Mouse (Mus musculus): ENCODE data around the gene Otud7b. TPM values are rescaled to one million over a fixed set of nuclear protein-coding genes. Genes with fewer than 3 reads are reported as not detected.

Gene Otud7b
- polyA plus RNA-seq, 1 experiment: 5.7 TPM

- no peak for DNase-seq (ENCODE audit: low read depth, low spot score)
- WGBS: 50% methylated on average over 3 of the region's 3 CpGs
Measured at GRCm38 (mm10) chr3:96207819-96208218, 103.5 kb downstream of the Otud7b start.

- WGBS: 40% methylated on average over 15 of the region's 15 CpGs
- no peak for DNase-seq (ENCODE audit: low read depth, low spot score)
Measured at GRCm38 (mm10) chr3:96209242-96209641, 104.9 kb downstream of the Otud7b start.

Other genes starting within 250 kb of the Otud7b start
- gene Prpf3, start 248.6 kb upstream of the Otud7b start, polyA plus RNA-seq (2012; rRNA removed): 16.3 and 22.9 TPM in 2 replicates
- 98.0 and 112 TPM in 2 replicates for gene Mrps21, start 233.0 kb upstream of the Otud7b start, polyA plus RNA-seq (2012; rRNA removed)
- 1.0 and 1.1 TPM in 2 replicates for gene Ciart, start 222.3 kb upstream of the Otud7b start, polyA plus RNA-seq (2012; rRNA removed)
- gene BC028528, start 212.5 kb upstream of the Otud7b start, polyA plus RNA-seq (2012; rRNA removed): 5.6 and 6.5 TPM in 2 replicates
- 172 and 175 TPM in 2 replicates for gene Aph1a, start 210.6 kb upstream of the Otud7b start, polyA plus RNA-seq (2012; rRNA removed)
- 2.5 and 3.0 TPM in 2 replicates for gene Car14, start 199.8 kb upstream of the Otud7b start, polyA plus RNA-seq (2012; rRNA removed)
- 13.8 and 18.8 TPM in 2 replicates for gene Anp32e, start 175.3 kb upstream of the Otud7b start, polyA plus RNA-seq (2012; rRNA removed)
- gene Plekho1, start 108.5 kb upstream of the Otud7b start, polyA plus RNA-seq (2012; rRNA removed): 49.7 and 54.9 TPM in 2 replicates
- gene Vps45, start 46.1 kb upstream of the Otud7b start, polyA plus RNA-seq (2012; rRNA removed): 6.1 TPM in 2 replicates
- 60.8 and 66.6 TPM in 2 replicates for gene Mtmr11, start 57.5 kb downstream of the Otud7b start, polyA plus RNA-seq (2012; rRNA removed)
- 48.8 and 56.1 TPM in 2 replicates for gene Sf3b4, start 67.8 kb downstream of the Otud7b start, polyA plus RNA-seq (2012; rRNA removed)
- gene Sv2a, start 76.6 kb downstream of the Otud7b start, polyA plus RNA-seq (2012; rRNA removed): 2.0 TPM in 2 replicates
- gene Bola1, start 115.2 kb downstream of the Otud7b start, polyA plus RNA-seq (2012; rRNA removed): 45.2 and 47.6 TPM in 2 replicates
- gene Hist2h2ab, start 115.3 kb downstream of the Otud7b start, polyA plus RNA-seq (2012; rRNA removed): 1.5 and 4.1 TPM in 2 replicates
- gene Hist2h2ac, start 116.4 kb downstream of the Otud7b start, polyA plus RNA-seq (2012; rRNA removed): 14.8 and 16.9 TPM in 2 replicates
- gene Hist2h2be, start 116.6 kb downstream of the Otud7b start, polyA plus RNA-seq (2012; rRNA removed): 2.8 and 3.7 TPM in 2 replicates
- gene Hist2h3c2, start 134.6 kb downstream of the Otud7b start, polyA plus RNA-seq (2012; rRNA removed): 49.8 and 65.9 TPM in 2 replicates
- 68.4 and 101 TPM in 2 replicates for gene Hist2h2aa2, start 135.7 kb downstream of the Otud7b start, polyA plus RNA-seq (2012; rRNA removed)
- gene Hist2h2aa1, start 141.0 kb downstream of the Otud7b start, polyA plus RNA-seq (2012; rRNA removed): 112 and 147 TPM in 2 replicates
- not detected in 2 replicates for gene Hist2h3c1, start 142.2 kb downstream of the Otud7b start, polyA plus RNA-seq (2012; rRNA removed)
- 5.8 and 5.9 TPM in 2 replicates for gene Hist2h4, start 158.8 kb downstream of the Otud7b start, polyA plus RNA-seq (2012; rRNA removed)
- 62.7 and 75.7 TPM in 2 replicates for gene Hist2h3b, start 164.1 kb downstream of the Otud7b start, polyA plus RNA-seq (2012; rRNA removed)
- gene Hist2h2bb, start 165.2 kb downstream of the Otud7b start, polyA plus RNA-seq (2012; rRNA removed): 11.8 and 17.3 TPM in 2 replicates
- 4.6 and 5.6 TPM in 2 replicates for gene Fcgr1, start 189.4 kb downstream of the Otud7b start, polyA plus RNA-seq (2012; rRNA removed)

All from large intestine, adult 2 months (tissue).